Mouse (Mus musculus) lung, embryonic 16.5 days (tissue): ENCODE measurements around the gene Reln. TPM values are rescaled to one million over a fixed set of nuclear protein-coding genes. Genes with fewer than 3 reads are reported as not detected.

Experiments used
- ATAC-seq: fragments of 200-750 bp; cut with Nextera tagmentation; 2 replicates; pipeline ENCODE4 v1.8.0; 2017; ENCODE audit warnings: low read depth, mild to moderate bottlenecking, moderate library complexity
- H3K27ac ChIP-seq: fragments of 300-500 bp; sonication (generic); 2 replicates; pipeline ENCODE4 v1.5.1; 2014; ENCODE audit warnings: mild to moderate bottlenecking, control low read depth, low read length
- H3K27me3 ChIP-seq: fragments of 300-500 bp; sonication (generic); 2 replicates; pipeline ENCODE4 v1.6.1; 2014; ENCODE audit warnings: low read depth, low read length, mixed read lengths; ENCODE audit not compliant: control insufficient read depth, insufficient read depth
- H3K36me3 ChIP-seq: fragments of 300-500 bp; sonication (generic); 2 replicates; pipeline ENCODE4 v1.6.1; 2014; ENCODE audit warnings: low read length; ENCODE audit not compliant: control insufficient read depth, insufficient read depth
- H3K4me1 ChIP-seq: fragments of 300-500 bp; sonication (generic); replicated peaks from 2 replicates; pipeline ENCODE4 v1.6.1; 2014; ENCODE audit warnings: low read length, mixed read lengths; ENCODE audit not compliant: control insufficient read depth, insufficient read depth
- H3K4me2 ChIP-seq: fragments of 300-500 bp; sonication (generic); 2 replicates; pipeline ENCODE4 v1.6.1; 2014; ENCODE audit warnings: low read depth, low read length, control low read depth
- H3K4me3 ChIP-seq: fragments of 300-500 bp; sonication (generic); 2 replicates; pipeline ENCODE4 v1.5.1; 2014; ENCODE audit warnings: mild to moderate bottlenecking, low read length, control low read depth
- H3K9ac ChIP-seq: fragments of 300-500 bp; sonication (generic); 2 replicates; pipeline ENCODE4 v1.6.1; 2014; ENCODE audit warnings: low read length, control low read depth
- H3K9me3 ChIP-seq: fragments of 300-500 bp; sonication (generic); 2 replicates; pipeline ENCODE4 v1.6.1; 2016; ENCODE audit warnings: low read length; ENCODE audit not compliant: control insufficient read depth
- WGBS: fragments of 180-500 bp; shearing (Covaris S2); extraction: QIAGEN DNeasy Blood & Tissue Kit; methylation state at CpG from one replicate; pipeline ENCODE4 v1.1.7; 2014; 5-methylcytosine and 5-hydroxymethylcytosine counted together
- polyA plus RNA-seq: library from polyadenylated mRNA; unstranded; fragments of >200 nt; fragmentation: Nextera tagmentation; extraction: Ambion mirVana; gene quantifications from 2 replicates; pipeline ENCODE4 v1.2.1, GENCODE M21; 2015

The Reln gene
- 0.94 and 1.8 TPM in 2 replicates for polyA plus RNA-seq

DNA sequence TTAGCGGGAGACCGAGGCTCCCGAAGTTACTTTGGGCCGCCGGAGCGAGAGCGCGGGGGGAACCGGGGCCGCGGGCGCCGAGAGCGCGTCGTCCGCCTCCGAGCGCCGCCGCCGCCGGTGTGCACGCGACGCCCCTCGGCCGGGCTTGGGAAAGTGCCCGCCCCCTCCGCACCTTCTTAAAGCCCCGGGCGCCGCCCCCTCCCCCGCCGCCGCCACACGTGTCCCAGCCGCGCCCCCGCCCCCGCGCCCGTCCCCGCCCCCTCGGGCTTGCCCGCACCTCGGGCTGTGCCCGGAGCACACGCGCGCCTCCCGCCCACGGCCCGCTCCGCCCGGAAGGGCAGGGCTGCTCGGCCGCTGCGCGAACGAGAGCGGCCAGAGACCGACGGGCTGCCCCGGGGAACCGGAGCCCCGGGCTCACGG lies at the start of gene Reln:
Gene Reln (minus strand): TSS at position 147 of the 420 bp plus-strand sequence.
- H3K27me3 ChIP-seq: peaks cover 72% of the 10 kb centered on the region
- peak within 1 kb of the TSS; percentile 57 for H3K4me3 ChIP-seq
- H3K36me3 ChIP-seq: no peaks in the 10 kb centered on the region
- peak within 1 kb of the TSS; percentile 86 for H3K4me2 ChIP-seq
- H3K27ac ChIP-seq: no peak within 1 kb of the TSS
- H3K4me1 ChIP-seq: peaks cover 11% of the 10 kb centered on the region
- peak within 1 kb of the TSS; percentile 28 for H3K9ac ChIP-seq
- H3K9me3 ChIP-seq: no peaks in the 10 kb centered on the region
- WGBS: 0% methylated on average over 40 of the region's 68 CpGs
- ATAC-seq: peak; percentile 79

DNA sequence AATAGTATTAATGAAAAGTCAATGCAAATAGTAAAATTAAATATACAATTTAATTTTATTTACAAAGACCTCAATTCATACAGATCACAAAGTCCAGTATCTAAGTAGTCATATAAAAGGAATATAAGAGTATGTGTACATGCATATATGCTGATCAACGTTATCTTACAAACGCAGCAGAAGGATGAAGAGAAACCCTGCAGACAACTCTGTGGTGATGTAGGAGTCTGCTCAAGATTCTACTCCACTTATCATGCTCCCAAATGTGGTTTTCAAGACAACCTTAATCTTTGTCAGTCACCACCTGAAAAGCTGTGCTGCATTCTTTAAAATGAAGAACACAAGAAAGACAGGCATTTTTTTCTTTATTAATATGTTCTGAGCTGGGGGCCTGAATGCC lies 44.0 kb upstream of the Reln start:
- Histone ChIP-seq H3K9ac (no peak overlapping the region), H3K27me3 (no peaks in the 10 kb centered on the region), H3K4me3 (no peak overlapping the region), H3K27ac (no peak overlapping the region), H3K9me3 (no peaks in the 10 kb centered on the region), H3K4me2 (no peak overlapping the region), H3K36me3 (no peaks in the 10 kb centered on the region), H3K4me1 (no peaks in the 10 kb centered on the region)
- no peak for ATAC-seq
- 72% methylated on average over 2 of the region's 2 CpGs for WGBS

DNA sequence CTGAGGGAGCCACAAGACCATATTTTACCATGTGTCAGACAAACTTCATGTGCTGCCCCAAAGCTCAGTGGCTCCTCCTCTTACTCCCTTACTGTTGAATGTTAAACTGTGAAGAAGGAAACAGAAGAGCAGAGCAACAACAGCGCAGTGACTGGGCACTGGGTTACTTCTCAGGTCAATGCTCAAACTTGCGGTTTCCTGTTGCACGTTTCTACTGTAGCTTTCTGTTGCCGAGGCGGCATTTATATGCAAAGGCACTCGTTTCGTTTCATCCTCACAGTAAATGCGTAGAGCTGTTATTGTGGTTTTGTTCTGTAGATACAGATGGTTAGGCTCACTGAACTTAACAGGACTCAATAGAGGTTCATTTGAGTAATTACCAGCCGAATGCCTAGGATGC lies 16.0 kb upstream of the Reln start:
- H3K9ac ChIP-seq: no peak overlapping the region
- H3K36me3 ChIP-seq: no peaks in the 10 kb centered on the region
- no peaks in the 10 kb centered on the region for H3K27me3 ChIP-seq
- H3K4me3 ChIP-seq: no peak overlapping the region
- no peak overlapping the region for H3K27ac ChIP-seq
- 83% methylated on average over 9 of the region's 9 CpGs for WGBS
- ATAC-seq: no peak
- no peaks in the 10 kb centered on the region for H3K4me1 ChIP-seq
- no peak overlapping the region for H3K4me2 ChIP-seq
- H3K9me3 ChIP-seq: no peaks in the 10 kb centered on the region

DNA sequence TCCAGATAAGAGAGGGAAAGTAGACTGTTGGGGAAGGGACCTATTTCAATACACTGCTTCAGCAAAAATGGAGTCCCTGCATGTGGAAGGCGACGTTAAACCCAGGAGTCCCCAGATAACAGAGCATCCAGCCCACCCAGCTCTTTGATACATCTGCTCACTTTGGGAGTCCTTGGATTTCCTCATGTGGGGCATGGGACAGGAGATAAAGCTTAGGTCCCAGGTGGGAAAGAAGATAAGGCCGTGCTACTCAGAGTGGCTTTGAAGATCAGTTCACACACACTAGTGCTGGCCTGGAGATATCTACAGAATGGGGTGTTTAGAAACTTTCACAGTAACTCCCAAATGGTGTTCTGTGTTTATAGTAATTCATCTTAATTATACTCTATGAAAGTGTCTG lies 3.9 kb upstream of the Reln start:
- H3K27ac ChIP-seq: no peak overlapping the region
- no peak overlapping the region for H3K4me2 ChIP-seq
- no peaks in the 10 kb centered on the region for H3K9me3 ChIP-seq
- H3K4me3 ChIP-seq: no peak overlapping the region
- H3K27me3 ChIP-seq: peaks cover 47% of the 10 kb centered on the region
- H3K9ac ChIP-seq: no peak overlapping the region
- WGBS: 36% methylated on average over 3 of the region's 3 CpGs
- no peak for ATAC-seq
- H3K4me1 ChIP-seq: peaks cover 11% of the 10 kb centered on the region
- no peaks in the 10 kb centered on the region for H3K36me3 ChIP-seq

DNA sequence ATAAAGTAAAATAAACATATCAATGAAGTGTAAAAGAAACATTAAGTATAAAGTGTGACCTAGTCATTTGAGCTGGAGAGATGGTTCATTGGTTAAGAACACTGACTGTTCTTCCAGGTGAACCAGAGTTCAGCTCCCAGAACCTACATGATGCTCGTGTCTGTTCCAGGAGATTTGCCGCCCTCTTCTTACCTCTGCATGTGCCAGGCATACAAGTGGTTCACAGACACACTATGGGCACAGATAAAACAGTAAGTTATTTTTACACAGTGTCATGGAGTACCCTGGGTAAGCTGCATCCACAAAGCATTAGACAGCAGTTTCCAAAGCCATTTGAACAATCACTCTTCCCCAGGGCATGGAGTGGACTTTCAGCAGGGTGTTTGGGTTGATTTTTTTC lies 3.2 kb upstream of the Reln start:
- peaks cover 11% of the 10 kb centered on the region for H3K4me1 ChIP-seq
- ATAC-seq: no peak
- no peak overlapping the region for H3K27ac ChIP-seq
- WGBS: 75% methylated on average over 2 of the region's 2 CpGs
- no peak overlapping the region for H3K4me3 ChIP-seq
- no peaks in the 10 kb centered on the region for H3K9me3 ChIP-seq
- H3K36me3 ChIP-seq: no peaks in the 10 kb centered on the region
- peaks cover 52% of the 10 kb centered on the region for H3K27me3 ChIP-seq
- no peak overlapping the region for H3K4me2 ChIP-seq
- no peak overlapping the region for H3K9ac ChIP-seq

DNA sequence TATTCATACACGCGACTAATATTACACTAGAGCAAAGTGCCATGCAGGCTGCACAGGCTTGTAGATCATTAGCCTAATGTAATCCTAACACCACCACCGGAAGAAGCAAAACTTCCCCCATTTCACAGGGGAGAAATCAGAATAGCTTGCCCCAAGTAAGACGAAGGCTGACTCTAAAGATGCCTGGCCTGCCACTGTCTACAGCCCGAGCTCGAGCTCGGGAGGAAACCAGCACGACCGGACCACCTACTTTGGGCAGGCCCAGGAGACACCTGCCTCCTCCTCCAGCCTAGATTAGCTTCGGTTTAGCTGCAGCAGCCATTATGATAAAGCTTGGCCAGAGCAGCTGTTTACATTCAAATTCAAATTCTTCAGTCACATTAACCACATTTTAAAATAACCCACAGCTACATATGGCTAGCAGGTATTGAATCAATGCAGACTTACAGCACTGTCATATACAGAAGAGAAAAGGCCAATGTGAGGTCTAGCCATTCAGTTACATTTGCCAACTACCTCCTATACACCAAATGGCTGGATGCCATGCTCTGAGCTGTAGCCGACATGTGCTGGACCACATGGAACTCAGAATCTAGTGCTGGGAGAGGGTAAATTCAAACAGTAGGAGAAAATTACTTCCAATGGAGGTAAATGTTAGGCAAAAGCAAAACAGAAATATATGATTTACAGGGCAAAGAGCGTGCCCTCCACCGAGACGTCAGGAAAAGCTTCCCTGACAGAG lies 1.6 kb upstream of the Reln start:
- 28% methylated on average over 14 of the region's 14 CpGs for WGBS
- Histone ChIP-seq H3K4me3 (no peak overlapping the region), H3K9me3 (no peaks in the 10 kb centered on the region), H3K36me3 (no peaks in the 10 kb centered on the region), H3K4me1 (peaks cover 11% of the 10 kb centered on the region), H3K4me2 (no peak overlapping the region), H3K9ac (no peak overlapping the region), H3K27ac (no peak overlapping the region), H3K27me3 (peaks cover 63% of the 10 kb centered on the region)
- no peak for ATAC-seq

DNA sequence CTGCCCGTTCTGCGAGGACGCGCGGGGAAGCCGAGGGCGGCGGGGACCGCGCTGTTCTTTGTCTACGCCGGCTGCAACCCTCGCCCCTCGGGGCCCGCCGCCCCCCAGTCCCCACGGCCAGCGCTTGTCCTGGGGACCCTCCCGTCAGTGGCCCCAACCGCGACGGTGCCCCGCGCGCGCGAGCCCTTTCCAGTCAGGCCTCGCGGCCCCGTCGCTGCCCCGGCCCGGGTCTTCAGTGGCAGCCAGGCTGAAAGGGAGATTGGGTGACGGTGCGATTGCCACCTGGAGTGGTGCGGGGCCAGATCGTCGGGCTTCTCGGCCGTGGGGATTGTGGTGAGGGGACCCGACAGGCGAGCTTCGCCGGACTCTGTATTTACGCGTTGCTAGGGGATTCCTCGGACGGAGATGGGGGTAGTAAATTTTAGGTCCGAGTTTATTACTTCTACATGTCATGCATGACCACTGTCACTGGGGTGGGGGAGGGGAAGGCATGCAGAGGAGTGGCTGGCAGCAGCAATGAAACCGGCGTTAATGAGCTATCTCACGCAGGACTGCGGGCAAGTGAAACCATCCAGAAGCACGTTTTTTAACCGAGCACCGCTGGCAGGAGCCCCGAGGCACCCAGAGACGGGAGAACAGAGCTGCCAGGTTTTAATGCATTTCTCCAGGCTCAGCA lies 612 bp upstream of the Reln start:
- under 1% methylated on average over 47 of the region's 58 CpGs for WGBS
- ATAC-seq: peak; percentile 37
- H3K4me2 ChIP-seq: peak overlapping the region; percentile 86
- peak overlapping the region; percentile 8 for H3K9ac ChIP-seq
- H3K4me3 ChIP-seq: peak overlapping the region; percentile 57
- no peak overlapping the region for H3K27ac ChIP-seq
- peaks cover 71% of the 10 kb centered on the region for H3K27me3 ChIP-seq
- no peaks in the 10 kb centered on the region for H3K36me3 ChIP-seq
- no peaks in the 10 kb centered on the region for H3K9me3 ChIP-seq
- H3K4me1 ChIP-seq: peaks cover 11% of the 10 kb centered on the region

DNA sequence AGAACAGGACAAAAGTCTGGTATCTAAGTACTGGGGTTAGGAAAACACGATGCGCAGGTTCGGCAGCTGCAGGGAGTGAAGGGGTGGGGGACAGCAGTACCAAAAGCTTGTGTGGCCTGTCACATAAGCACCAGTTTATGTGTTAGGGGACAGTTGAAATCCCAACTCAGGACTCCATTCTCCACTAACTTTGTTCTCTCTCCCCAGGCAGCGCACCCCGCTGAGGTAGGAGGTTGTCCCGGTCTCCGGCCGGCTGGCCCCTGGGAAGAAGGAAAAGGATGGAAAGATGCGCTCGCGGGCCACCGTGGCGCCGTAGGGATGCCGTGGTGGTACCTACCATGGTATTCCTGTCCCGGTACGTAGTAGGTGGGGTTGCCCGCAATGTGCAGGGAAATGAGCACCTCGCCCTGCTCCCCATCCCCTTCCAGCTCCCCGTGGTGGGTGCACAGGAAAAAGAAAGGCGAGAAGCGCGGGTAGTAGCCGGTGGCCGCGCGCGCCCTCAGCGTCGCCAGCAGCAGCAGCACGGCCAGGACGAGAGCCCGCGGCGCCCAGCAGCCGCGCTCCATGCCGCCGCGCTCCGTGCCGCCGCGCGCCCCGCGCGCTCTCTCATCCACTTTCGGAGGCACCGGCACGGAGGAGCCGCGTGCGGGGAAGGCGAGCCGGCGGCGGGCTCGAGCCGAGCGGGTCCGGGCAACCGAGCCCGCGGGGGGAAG lies 503 bp downstream of the Reln start:
- H3K36me3 ChIP-seq: no peaks in the 10 kb centered on the region
- H3K4me2 ChIP-seq: peak overlapping the region; percentile 86
- peak overlapping the region; percentile 28; the same call in 1 of the 2 replicates for H3K9ac ChIP-seq
- H3K27ac ChIP-seq: no peak overlapping the region
- H3K4me3 ChIP-seq: peak overlapping the region; percentile 57
- H3K4me1 ChIP-seq: peaks cover 11% of the 10 kb centered on the region
- no peaks in the 10 kb centered on the region for H3K9me3 ChIP-seq
- WGBS: under 1% methylated on average over 45 of the region's 65 CpGs
- H3K27me3 ChIP-seq: peaks cover 72% of the 10 kb centered on the region
- peak; percentile 65 for ATAC-seq

DNA sequence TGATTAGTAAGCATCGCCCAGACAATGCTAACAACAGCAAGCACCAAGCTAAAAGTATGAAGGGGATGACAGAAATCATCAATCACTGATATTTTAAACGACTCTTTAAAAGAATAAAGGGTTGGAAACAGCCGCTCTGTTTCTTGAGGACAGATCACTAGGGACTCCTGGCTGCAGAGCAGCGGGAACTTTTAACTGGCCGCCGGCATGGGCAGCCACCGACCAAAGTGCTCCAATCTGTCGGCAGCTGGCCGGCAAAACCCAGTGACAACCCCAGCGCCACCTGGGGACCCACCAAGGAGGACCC lies 1.0 kb downstream of the Reln start:
- H3K9ac ChIP-seq: no peak overlapping the region
- H3K36me3 ChIP-seq: no peaks in the 10 kb centered on the region
- ATAC-seq: no peak
- H3K4me2 ChIP-seq: no peak overlapping the region; the same call in 1 of the 2 replicates
- H3K27ac ChIP-seq: no peak overlapping the region
- under 1% methylated on average over 10 of the region's 10 CpGs for WGBS
- H3K9me3 ChIP-seq: no peaks in the 10 kb centered on the region
- peaks cover 11% of the 10 kb centered on the region for H3K4me1 ChIP-seq
- peak overlapping the region; percentile 57 for H3K4me3 ChIP-seq
- H3K27me3 ChIP-seq: peaks cover 72% of the 10 kb centered on the region
